Mouse (Mus musculus): ENCODE results near the gene Cldn6.

Gene Cldn6

DNA sequence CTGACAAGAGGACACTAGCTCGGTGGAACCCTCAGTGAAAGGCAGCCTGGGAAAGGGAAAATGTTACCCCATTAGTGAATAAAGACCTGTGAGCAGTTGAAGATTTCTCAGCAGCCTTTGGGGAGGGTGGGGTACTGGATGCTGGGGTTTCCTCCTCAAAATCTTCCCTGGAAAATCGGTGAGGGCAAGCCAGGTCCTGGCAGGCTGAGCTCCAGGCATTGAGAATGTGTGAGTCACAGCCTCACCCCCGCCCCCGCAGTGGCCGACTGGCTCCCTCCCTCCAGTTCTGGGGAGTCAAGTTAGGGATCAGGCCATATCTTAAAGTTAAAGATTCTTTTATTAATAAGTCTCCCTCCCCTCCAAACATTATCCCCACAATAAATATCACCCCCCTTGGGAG, 3.9 kb upstream of the Cldn6 start:
- no peak for DNase-seq (ENCODE audit: low spot score)

DNA sequence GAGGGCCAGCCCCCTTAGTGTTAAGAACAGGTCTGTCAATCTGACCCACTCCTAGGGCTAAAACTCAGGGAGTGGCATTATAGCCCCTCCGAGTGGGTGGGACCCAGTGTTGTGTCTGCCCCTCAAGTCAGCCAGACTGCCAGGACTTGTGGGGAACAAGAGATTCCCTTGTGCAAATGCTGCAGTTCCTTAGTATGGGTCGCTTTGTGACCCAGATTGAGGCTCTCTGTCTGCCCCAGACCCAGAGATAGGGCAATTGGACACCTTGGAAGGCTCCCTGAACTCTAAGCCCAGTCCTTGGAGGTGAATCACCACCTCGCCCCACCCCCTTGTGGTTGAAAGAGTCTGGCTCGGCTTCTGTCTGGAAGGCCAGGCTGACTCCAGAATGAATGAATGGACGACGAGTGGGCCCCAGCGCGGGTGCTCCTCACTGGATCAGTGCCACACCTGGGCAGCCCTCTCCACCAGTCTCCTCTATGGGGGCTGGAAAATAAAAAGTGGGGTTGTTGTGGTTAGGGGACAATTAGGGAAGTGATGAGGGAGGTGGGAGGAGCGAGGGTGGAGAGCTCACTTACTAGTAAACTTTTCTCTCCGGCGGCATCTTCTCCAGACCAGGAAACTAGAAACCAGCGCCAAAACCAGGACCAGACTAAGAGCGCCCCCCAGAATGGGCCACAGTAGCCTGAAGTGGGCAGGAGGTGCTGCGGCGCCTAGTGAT, 3.3 kb upstream of the Cldn6 start:
- DNase-seq (ENCODE audit: low spot score): no peak

DNA sequence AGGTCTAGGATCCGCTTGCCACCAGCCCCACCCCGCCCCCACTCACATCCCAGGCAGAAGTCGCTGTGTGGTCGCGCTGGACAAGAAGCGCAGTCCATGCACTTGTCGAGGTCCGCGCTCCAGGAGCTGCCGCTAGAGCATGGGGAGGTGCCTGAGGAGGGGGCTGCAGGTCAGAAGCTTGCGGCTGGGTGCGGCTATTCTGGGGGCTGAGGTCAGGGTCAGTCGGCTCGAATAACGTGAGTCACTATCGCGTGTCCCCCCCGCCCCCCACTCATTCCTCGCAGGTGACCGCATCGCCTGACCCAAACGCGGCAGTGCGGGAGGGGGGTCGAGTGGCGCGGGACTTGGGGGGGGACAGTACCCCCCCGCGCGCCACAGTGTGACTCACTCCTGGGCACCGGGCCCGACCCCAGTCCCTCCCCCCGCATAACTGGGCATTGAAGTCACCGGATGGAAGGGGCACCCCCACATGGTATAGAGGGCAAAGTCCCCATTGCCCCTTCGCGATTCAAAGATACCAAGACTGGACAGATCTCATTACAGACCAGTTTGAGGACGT, 2.5 kb upstream of the Cldn6 start:
- DNase-seq (ENCODE audit: low spot score): no peak

DNA sequence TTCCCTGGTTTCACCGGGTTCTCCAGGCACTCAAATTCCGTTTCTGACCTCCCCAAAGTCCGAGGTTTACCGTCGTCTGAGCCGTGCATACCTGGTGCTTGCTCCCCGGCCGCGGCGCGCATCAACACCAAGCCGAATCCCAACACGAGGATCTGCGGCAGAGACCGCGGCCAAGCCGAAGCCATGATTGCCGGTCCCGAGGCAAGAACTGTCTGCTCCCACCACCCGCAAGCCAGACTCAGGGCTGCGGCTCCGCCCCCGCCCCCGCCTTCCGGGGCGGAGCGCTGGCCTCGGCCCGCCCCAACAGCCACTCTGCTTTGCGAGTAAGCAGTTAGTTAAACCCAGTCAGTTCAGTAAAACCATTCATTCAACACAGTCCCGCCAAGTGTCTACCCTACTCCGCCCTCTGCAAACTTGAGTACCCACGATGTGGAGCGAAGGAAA, 1.8 kb upstream of the Cldn6 start, which contains the start of gene Tnfrsf12a:
Gene Tnfrsf12a (minus strand): TSS at position 233 of the 444 bp plus-strand sequence.
- DNase-seq (ENCODE audit: low spot score): no peak

DNA sequence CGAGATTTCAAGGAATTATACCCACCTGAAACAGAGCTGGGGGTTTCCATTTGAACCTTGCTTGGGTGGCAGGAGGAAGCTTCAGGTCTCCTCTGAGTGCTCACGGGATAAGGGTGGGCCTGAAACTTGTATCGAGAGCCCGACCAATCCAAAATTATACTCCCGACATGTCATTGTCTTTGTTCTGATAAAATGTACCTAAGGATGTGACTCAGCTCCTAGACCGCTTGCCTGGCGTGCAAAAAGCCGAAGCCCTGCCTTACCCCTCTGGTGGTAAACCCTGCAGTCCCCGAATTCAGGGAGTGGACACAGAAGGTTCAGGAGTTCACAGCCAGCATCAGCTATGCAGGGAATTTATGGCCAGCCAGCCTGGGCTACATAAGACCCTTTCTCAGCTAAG, 1.3 kb downstream of the Cldn6 start:
- no peak for DNase-seq (ENCODE audit: low spot score)

GRCm38 (mm10) chr17:23681086-23681485, 2.0 kb downstream of the Cldn6 start:
- no peak for DNase-seq (ENCODE audit: low spot score)

GRCm38 (mm10) chr17:23682092-23682491, 3.0 kb downstream of the Cldn6 start:
- no peak for DNase-seq (ENCODE audit: low spot score)

GRCm38 (mm10) chr17:23682530-23682929, 3.5 kb downstream of the Cldn6 start:
- DNase-seq (ENCODE audit: low spot score): no peak

DNA sequence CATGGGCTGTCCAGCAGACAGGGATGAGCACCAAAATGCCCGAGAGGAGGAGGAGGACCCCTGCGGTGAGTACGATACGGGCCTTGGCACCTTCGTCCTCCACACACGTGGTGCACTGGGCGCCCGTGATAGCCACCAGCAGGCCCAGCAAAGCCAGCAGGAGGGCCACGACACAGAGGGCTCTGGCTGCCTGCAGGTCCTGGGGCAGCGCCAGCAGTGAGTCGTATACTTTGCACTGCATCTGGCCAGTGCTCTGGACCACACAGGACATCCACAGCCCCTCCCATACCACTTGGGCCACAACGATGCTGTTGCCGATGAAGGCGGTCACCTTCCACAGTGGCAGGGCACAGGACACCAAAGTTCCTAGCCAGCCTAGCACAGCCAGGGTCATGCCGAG, 4.2 kb downstream of the Cldn6 start:
- no peak for DNase-seq (ENCODE audit: low spot score)

- no peak for DNase-seq (ENCODE audit: low spot score)
These were observed 5.0 kb downstream of the Cldn6 start, which contains the start of gene Cldn9 for GRCm38 (mm10) chr17:23683856-23684672. Cldn9 (minus strand) TSS chr17:23684026.

- no peak for DNase-seq (ENCODE audit: low spot score)
These were observed 15.4 kb downstream of the Cldn6 start for GRCm38 (mm10) chr17:23694491-23694890.

GRCm38 (mm10) chr17:23695801-23696200, 16.8 kb downstream of the Cldn6 start:
- no peak for DNase-seq (ENCODE audit: low spot score)

- no peak for DNase-seq (ENCODE audit: low spot score)
These were observed 20.4 kb downstream of the Cldn6 start for GRCm38 (mm10) chr17:23699131-23700077.

- peak; percentile 55 for DNase-seq (ENCODE audit: low spot score)
These were observed 21.0 kb downstream of the Cldn6 start for GRCm38 (mm10) chr17:23700079-23700478.

GRCm38 (mm10) chr17:23703301-23703700, 24.3 kb downstream of the Cldn6 start:
- DNase-seq (ENCODE audit: low spot score): no peak

DNA sequence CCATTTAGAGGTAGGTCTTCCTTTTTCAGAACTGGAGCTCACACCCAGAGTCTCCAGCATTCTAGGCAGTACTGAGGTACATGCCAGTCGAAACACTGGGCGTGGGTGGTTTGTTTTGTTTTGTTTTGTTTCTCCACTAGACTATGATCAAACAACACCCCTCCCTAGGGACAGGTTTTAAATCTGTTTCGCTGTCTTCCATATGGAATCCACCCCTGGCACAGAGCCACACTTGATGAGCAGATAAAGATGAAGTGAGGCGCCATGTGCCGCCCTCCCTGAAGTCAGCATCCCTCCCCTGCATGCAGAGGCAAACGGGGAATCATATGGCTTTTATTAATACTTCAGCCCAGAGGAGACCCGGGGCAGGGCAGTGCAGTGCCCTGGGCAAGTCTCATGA, 25.7 kb downstream of the Cldn6 start:
- DNase-seq (ENCODE audit: low spot score): no peak

GRCm38 (mm10) chr17:23705525-23706104, 26.6 kb downstream of the Cldn6 start:
- no peak for DNase-seq (ENCODE audit: low spot score)

DNA sequence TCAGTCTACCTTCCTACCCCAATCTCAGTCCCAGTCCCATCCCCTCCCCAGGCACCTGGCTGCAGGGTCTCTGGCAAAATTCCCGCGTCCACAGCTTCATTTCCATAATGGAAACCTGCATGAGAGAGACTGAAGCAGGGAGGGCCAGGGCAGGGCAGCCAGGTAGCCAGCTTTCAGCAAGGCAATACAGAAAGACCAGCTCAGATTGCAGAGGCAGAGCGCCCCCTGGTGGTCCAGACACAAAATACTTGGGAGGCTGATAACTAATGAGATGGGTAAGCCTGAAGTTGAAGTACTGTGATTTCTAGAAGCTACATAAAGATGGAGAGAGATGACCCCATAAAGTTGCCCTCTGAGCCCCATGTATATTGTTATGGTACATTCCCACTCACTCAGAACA, 27.2 kb downstream of the Cldn6 start:
- peak; percentile 52 for DNase-seq (ENCODE audit: low spot score)

GRCm38 (mm10) chr17:23717003-23717402, 38.0 kb downstream of the Cldn6 start:
- DNase-seq (ENCODE audit: low spot score): no peak

DNA sequence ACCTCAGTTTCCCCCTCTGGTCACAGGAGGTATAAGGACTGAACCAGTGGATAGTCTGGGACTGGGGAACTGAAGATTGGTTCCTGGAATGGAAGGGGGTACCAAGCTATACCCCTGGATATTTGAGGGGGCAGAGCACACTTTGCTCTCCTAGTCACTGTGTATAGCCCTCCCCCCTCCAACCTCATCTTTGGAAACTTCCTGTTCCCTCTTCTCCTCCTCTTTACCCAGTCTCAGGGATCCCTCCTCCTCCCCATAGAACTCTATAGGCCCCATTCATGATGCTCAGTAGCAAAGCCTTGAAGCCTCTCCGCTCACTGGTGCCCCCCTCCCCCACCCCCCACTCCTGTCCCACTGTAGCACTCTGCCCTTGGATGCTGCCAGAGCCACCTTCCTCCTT, 40.4 kb downstream of the Cldn6 start:
- DNase-seq (ENCODE audit: low spot score): no peak

GRCm38 (mm10) chr17:23721886-23722285, 42.8 kb downstream of the Cldn6 start:
- DNase-seq (ENCODE audit: low spot score): no peak

All from layer of hippocampus, adult 9-10 months (tissue).